In genomic region chr5:28037639-28038038, GRCm38 (mm10) we compare ENCODE assay signal across 7 mouse cellular contexts. TPM values are rescaled to one million over a fixed set of nuclear protein-coding genes. Genes with fewer than 3 reads are reported as not detected.
DNase-seq lines count a peak whose midpoint lies in the region; ATAC-seq and TF ChIP-seq lines count a peak whose summit lies in the region.

No protein-coding gene starts in this region.

- H3K9ac ChIP-seq in kidney, embryonic 15.5 days, result no peak overlapping the region
- no peak overlapping the region for H3K9ac ChIP-seq in hindbrain, embryonic 16.5 days (ENCODE audit: low read depth, low read length)

- ATAC-seq in kidney, embryonic 15.5 days (replicated peaks; ENCODE audit: low FRiP score), result peak; percentile 27; the same call in 1 of the 2 replicates
- no peak for ATAC-seq in hindbrain, embryonic 16.5 days

- H3K4me3 ChIP-seq in kidney, embryonic 15.5 days (replicated peaks), result no peak overlapping the region
- peak overlapping the region; percentile 42 for H3K4me3 ChIP-seq in bone marrow macrophage, adult 2 months (ENCODE audit: insufficient read depth, low read length)
- H3K4me3 ChIP-seq in limb, embryonic 10.5 days, result no peak overlapping the region
- no peak overlapping the region for H3K4me3 ChIP-seq in hindbrain, embryonic 16.5 days (ENCODE audit: low read length)

- H3K4me1 ChIP-seq in kidney, embryonic 15.5 days, result peaks cover 16% of the 10 kb centered on the region
- peaks cover 43% of the 10 kb centered on the region for H3K4me1 ChIP-seq in bone marrow macrophage, adult 2 months (ENCODE audit: control insufficient read depth, insufficient read depth, low read length)
- H3K4me1 ChIP-seq in limb, embryonic 10.5 days, result peaks cover 15% of the 10 kb centered on the region
- H3K4me1 ChIP-seq in hindbrain, embryonic 16.5 days (ENCODE audit: control insufficient read depth, insufficient read depth, low read depth, low read length), result peaks cover 9% of the 10 kb centered on the region

- no peak for TF ChIP-seq POLR2A in bone marrow macrophage, adult 2 months (IDR thresholded peaks at IDR 0.05; ENCODE audit: borderline replicate concordance, low read depth, low read length)

- 0 out of 2 replicates have a peak overlapping the region, but pooled peaks have one; percentile 54 for H3K27ac ChIP-seq in kidney, embryonic 15.5 days
- H3K27ac ChIP-seq in bone marrow macrophage, adult 2 months (ENCODE audit: insufficient read depth, low read depth, low read length), result peak overlapping the region; percentile 95
- H3K27ac ChIP-seq in limb, embryonic 10.5 days, result no peak overlapping the region
- no peak overlapping the region for H3K27ac ChIP-seq in hindbrain, embryonic 16.5 days (ENCODE audit: low read depth, low read length)

- no peak for DNase-seq in kidney, postnatal 14 days
- peak; percentile 21 for DNase-seq in gastrocnemius, postnatal 25 days
- DNase-seq in lung, postnatal 36 days, result peak; percentile 88
- DNase-seq in limb, embryonic 10.5 days (ENCODE audit: low spot score), result no peak

- H3K4me2 ChIP-seq in kidney, embryonic 15.5 days, result no peak overlapping the region
- no peak overlapping the region for H3K4me2 ChIP-seq in hindbrain, embryonic 16.5 days (ENCODE audit: low read length)

- H3K9me3 ChIP-seq in kidney, embryonic 15.5 days (replicated peaks), result no peaks in the 10 kb centered on the region
- no peaks in the 10 kb centered on the region for H3K9me3 ChIP-seq in limb, embryonic 10.5 days (replicated peaks)
- no peaks in the 10 kb centered on the region for H3K9me3 ChIP-seq in hindbrain, embryonic 16.5 days (ENCODE audit: control insufficient read depth, low read length)

- 32% methylated on average over 5 of the region's 5 CpGs for WGBS in kidney, embryonic 15.5 days
- WGBS in limb, embryonic 10.5 days, result 54% methylated on average over 5 of the region's 5 CpGs
- 31% methylated on average over 5 of the region's 5 CpGs for WGBS in hindbrain, embryonic 16.5 days

- TF ChIP-seq CTCF in bone marrow macrophage, adult 2 months (IDR thresholded peaks at IDR 0.05; ENCODE audit: low read depth, low read length), result no peak

- H3K36me3 ChIP-seq in kidney, embryonic 15.5 days, result no peaks in the 10 kb centered on the region
- H3K36me3 ChIP-seq in limb, embryonic 10.5 days, result no peaks in the 10 kb centered on the region
- H3K36me3 ChIP-seq in hindbrain, embryonic 16.5 days (ENCODE audit: control insufficient read depth, insufficient read depth, low read length), result no peaks in the 10 kb centered on the region

- no peaks in the 10 kb centered on the region for H3K27me3 ChIP-seq in kidney, embryonic 15.5 days
- no peaks in the 10 kb centered on the region for H3K27me3 ChIP-seq in limb, embryonic 10.5 days (ENCODE audit: low read depth, poor library complexity, severe bottlenecking)
- H3K27me3 ChIP-seq in hindbrain, embryonic 16.5 days (replicated peaks; ENCODE audit: control insufficient read depth, insufficient read depth, low read length), result no peaks in the 10 kb centered on the region

RNA-seq across cellular contexts. Expression of gene Insig1, which starts 33.5 kb away (rescaled TPM):
- polyA plus RNA-seq in kidney, embryonic 15.5 days (2015; fragmentation: Nextera tagmentation; extraction: Ambion mirVana), result 50.2 and 52.8 TPM in 2 replicates
- 37.4 and 40.7 TPM in 2 replicates for polyA plus RNA-seq in bone marrow macrophage, adult 2 months (2012; ENCODE audit: insufficient read depth, insufficient read length, missing spikeins)
- total RNA-seq in gastrocnemius, postnatal 25 days (2021), result 10 to 100 TPM; 11.8 to 12.2 TPM
- polyA plus RNA-seq in limb, embryonic 10.5 days (2016; fragmentation: Nextera tagmentation; extraction: Ambion mirVana), result 78.8 and 91.0 TPM in 2 replicates
- 76.9 and 79.5 TPM in 2 replicates for polyA plus RNA-seq in hindbrain, embryonic 16.5 days (2015; fragmentation: Nextera tagmentation; extraction: Ambion mirVana)

Comparison
In these comparisons a context has a peak if more than half of its experiments do, and no peak if none do; other contexts are left out.
1. H3K27ac ChIP-seq: peak in kidney, embryonic 15.5 days (single experiment) and bone marrow macrophage, adult 2 months (single experiment); none in limb, embryonic 10.5 days (single experiment) and hindbrain, embryonic 16.5 days (single experiment).
2. DNase-seq: peak in gastrocnemius, postnatal 25 days (single experiment) and lung, postnatal 36 days (single experiment); none in kidney, postnatal 14 days (single experiment) and limb, embryonic 10.5 days (single experiment).